Mouse (Mus musculus) heart, adult 18-20 months (tissue): ENCODE results near the gene Samd5. TPM values are rescaled to one million over a fixed set of nuclear protein-coding genes. Genes with fewer than 3 reads are reported as not detected.

ENCODE experiments used
- DNase-seq, 2 experiments: peaks; one replicate each; pipeline ENCODE4 v3.0.0; 2021 to 2022; ENCODE audit warnings: mixed read lengths in 1 of 2
- long read RNA-seq, 2 experiments: library from polyadenylated mRNA; stranded (forward); transcript quantifications; one replicate each; pipeline ENCODE4 v2.0.0; 2021
- total RNA-seq, 2 experiments: library from RNA; stranded (reverse); gene quantifications; 2 replicates each; pipeline ENCODE4 v1.2.3; 2021

Samd5 gene
- 1 to 10 TPM; 2.3 to 3.1 TPM for total RNA-seq
- long read RNA-seq, experiment 1 = 0 reads
- long read RNA-seq, experiment 2 = 0 reads

- DNase-seq = peak; percentile 64 to 69
Measured at GRCm38 (mm10) chr10:9674561-9675521, at the start of gene Samd5. TSS of gene Samd5 (minus strand) at chr10:9675208.

DNA sequence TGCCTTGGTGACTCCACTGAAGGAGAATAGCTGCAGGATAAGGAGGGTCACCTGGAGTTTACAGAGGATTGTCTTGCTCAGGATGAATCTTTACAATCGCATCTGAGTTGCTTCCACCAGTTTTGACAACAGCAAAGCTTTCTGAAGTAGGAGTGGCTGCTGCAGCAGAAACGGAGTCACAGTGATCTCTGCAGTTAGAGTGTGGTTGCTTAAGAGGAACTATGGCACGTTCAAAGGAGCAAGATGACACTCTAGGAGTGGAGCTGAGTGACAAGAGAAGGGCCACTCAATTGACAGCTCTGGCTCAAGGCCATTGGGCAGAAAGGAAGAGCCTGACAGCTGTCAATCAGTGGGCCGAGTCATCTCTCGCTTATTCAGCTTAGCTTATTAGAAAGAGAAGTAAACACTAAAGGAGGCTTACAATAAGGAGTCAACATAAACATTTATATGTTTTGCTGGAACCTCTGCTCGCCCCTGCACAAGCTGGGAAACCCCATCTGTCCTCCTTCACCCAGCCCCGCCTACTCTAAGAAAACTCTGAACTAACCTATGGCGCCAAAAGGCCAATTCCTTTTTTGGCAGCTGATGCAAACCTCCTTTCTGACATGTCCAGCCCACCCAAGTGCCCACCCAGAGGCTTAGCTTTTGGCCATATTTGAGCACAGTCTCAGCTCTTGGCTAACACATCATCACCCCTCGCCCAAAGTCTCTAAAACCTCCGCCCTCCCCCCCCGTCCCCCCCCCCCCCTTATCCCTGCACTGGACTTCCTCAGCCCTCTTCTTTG lies 47.7 kb upstream of the Samd5 start:
- DNase-seq = no peak

DNA sequence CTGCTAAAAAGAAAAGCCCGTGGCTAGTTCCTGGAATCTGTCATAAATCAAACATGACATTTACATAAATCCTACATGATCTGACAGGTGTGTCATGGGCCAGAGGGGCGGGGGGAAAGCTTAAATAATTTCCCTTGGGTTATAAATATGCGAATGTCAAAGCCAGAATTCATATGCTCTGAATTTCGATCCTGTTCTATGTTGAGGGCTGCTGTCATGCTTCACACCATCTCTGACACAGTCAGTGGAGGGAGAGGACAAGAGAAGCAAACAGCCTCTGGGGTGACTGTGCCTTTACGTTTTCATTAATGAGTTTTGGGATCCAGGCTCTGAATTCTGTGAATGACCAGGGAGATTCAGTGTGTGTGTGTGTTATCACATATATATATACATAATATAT lies 45.0 kb upstream of the Samd5 start:
- no peak for DNase-seq

- peak in 1 of 2 experiments; percentile 20 for DNase-seq
Measured at GRCm38 (mm10) chr10:9718086-9718485, 43.1 kb upstream of the Samd5 start.

GRCm38 (mm10) chr10:9704956-9705355 lies 29.9 kb upstream of the Samd5 start:
- no peak for DNase-seq

DNA sequence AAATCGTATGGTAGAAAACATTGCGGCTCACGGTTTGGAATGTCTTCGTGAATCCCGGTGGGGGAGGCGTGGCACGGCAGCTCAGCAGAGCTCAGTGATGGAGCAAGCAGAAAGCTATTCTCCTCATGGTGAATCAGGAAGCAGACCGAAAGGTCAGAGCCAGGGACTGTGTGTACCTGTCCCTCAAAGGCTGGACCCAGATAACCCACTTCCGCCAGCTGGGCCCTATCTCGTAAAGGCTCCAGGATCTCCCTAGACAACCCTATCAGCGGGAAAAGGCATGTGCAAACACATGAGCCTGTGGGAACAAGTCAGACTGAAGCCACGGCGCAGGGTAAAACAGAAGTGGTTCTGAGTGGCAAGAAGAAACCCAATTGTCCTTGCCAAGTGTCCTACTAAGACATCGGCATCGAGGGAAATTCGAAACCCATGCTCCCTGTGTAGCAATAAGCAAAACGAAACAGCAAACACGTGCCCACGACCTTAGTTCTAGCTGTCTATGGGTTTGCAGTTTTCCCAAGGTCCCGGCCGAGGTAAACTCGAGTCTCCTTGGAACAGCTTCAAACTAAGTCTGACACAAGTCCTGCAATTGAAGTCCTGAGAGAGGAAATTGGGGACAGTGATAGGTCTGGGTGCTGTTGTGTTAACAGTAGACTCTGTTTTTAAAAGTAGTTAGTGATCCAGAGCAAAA lies 24.2 kb upstream of the Samd5 start:
- DNase-seq = peak; percentile 49 to 71

- DNase-seq = peak in 1 of 2 experiments; percentile 33
Measured at GRCm38 (mm10) chr10:9698141-9698540, 23.1 kb upstream of the Samd5 start.

GRCm38 (mm10) chr10:9696543-9697141 lies 21.6 kb upstream of the Samd5 start:
- no peak for DNase-seq

DNA sequence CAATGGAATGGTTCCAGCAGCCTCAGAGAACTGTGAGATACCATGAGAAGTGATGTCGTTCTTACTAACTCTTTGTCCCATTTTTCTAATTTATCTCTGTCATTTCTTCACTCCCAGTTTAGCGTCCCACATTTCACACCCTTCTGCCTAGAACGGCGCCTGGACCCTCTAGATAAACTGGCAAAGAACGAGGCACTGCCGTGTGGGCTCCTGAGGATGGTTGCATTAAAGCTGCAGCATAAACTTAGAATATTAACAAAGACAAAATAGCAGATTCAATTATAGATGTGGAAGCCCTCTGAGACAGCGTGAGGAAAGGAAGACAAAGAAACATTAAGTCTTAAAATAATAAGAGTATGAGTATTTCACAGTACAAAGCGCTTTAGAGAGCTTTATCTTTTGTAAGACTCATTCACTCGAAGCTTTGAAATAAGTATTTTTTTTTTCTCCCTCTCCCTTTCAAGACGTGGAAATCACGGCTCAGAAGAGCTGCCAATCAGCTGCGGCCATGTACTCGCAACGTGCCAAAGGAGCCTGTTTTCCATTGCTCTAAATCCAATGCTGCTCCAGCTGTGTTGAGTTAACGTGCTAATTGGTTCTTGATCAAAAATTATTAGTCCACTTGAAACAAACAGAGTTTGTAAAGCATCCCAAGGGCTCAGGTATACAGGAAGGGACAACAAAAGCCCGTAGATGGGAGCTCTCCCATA lies 19.1 kb upstream of the Samd5 start:
- no peak for DNase-seq

DNA sequence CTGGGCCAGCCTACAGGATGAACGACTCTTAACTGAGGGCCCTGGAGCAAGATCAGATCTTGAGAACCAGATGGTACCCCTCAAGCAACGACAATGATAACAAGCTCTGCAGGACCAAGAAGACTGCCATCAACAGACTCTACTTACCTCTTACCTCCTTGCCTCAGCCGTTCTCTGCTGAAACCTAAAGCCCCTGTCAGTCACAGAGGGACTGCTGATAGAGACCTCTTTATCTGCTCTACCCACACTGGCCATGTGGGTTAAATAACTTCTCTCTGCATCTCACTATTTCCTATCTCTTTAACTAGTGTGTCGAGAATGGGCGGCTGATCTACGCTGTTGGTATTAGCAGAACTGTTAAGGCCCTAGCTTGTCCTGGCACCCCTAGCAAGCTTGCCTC lies 5.9 kb upstream of the Samd5 start:
- DNase-seq = no peak

DNA sequence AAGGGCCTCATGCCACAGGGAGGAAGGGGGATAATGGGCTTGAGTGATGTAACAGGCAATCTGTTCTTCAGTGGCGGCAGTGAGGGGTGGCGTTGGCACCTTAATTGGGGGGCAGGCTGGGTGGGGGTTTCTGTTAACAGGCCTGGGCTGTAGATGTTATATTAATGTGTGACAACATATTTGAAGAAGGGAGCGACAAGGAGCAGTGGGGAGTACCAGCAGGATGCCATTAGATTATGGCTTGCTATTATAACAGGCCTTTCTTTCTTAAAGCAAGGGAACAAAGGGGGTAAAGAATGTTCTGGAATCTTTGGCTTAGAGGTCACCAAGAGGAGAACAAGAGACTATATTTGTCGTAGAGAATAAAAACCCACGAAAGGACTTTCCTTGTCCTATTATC lies 4.9 kb upstream of the Samd5 start:
- DNase-seq = no peak

GRCm38 (mm10) chr10:9678071-9678470 lies 3.1 kb upstream of the Samd5 start:
- no peak for DNase-seq

DNA sequence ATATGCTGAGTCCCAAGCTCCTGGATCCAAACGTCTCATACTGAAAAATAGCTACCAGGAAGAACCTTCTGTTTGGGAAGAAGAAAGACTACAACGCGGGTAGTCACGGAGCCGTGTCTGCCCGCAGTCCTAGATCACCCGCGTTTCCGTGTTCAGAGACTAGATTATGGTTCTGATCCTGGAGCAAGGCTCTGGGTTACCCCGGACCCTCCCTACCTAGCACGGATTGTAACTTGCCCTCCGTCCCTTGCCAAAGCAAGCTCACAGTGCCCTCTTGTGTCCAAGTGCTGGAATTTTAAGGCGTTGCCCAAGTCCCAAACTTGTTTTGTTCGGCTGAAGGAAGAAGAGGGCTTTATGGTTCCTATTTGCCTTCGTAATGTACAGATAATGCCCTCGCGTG lies 1.9 kb upstream of the Samd5 start:
- DNase-seq = peak; percentile 85 to 88

GRCm38 (mm10) chr10:9676418-9676786 lies 1.4 kb upstream of the Samd5 start:
- peak in 1 of 2 experiments; percentile 18 for DNase-seq

GRCm38 (mm10) chr10:9675550-9676417 lies 776 bp upstream of the Samd5 start:
- DNase-seq = peak in 1 of 2 experiments; percentile 24

DNA sequence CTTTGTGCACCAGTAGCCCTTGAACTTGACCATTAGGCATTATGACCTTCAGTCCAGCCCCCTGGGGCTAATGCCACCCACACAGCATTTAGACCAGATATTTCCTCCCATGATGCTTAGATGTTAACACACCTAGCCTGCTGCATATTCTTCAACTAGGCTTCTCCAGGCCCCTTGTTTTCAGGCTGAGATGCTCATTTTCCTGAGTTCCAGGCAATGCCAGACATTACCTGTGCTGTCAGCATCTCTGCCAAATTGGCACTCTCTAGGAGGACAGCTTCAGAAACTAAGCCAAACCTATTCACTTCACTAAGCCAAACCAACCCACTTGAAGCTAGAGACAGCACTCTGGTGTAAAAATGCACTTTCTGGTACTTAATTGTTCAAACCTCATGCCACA lies 1.7 kb downstream of the Samd5 start:
- no peak for DNase-seq

DNA sequence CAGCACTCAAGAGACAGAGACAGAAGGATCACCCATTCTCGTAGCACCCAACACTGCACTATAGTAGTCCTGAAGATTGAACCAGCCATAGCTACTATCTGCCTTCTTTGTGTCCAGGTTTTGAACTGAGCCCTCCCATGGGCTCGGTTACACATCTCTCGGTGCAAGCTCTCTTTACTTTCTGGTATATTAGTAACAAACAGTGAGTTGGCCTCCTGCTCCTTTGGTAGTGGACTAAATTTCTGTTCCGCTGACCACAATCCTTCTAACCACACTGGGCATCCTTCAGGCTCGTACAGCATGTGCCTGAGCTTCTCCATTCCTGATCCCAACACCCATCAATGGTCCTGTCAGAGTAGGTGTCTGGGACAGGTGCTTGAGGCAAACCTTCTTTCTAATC lies 2.3 kb downstream of the Samd5 start:
- DNase-seq = no peak

DNA sequence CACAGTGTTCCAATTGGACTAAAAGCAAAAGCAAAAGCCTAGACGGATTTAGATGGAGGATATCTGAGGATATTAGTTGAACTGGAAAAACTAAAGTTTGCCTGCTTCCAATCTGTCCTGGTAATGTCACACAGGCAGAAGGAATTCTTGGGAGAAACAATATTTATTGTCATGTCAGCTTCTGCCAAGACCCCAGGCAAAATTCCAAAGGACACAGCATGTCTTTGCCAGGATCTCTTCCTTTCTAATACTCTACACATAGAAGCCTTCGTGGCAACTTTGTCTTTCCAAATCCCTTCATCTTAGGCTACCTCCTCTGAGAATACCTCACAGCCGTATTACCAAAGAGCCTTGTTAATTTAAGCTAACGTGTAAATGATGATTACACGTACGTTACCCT lies 4.7 kb downstream of the Samd5 start:
- no peak for DNase-seq

- DNase-seq = no peak
Measured at GRCm38 (mm10) chr10:9668791-9669190, 6.2 kb downstream of the Samd5 start.

- no peak for DNase-seq
Measured at GRCm38 (mm10) chr10:9652946-9653345, 22.1 kb downstream of the Samd5 start.
